ENCODE assay signal across 11 mouse cellular contexts in the genomic region with DNA sequence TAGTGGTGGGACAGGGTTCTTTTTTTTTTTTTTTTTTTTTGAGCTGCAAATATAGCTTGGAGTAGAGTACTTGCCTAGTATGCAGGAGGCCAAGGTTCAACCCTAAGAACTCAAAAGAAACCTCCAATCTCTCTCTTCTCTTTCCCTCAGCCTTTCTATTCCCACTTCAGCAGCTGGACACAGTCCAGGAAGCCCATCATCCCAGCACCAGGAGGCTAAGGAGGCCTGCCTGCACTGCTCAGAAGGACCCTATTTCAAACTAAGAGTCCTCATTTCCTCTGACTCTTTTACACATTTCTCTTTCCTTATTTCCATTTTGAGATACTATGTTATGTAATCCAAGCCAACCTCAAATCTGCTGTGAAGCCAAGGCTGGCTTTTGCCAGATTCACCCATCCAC.
DNase-seq lines count a peak whose midpoint lies in the region; ATAC-seq and TF ChIP-seq lines count a peak whose summit lies in the region.
"Had no signal": no experiment of that assay in that cellular context is flagged by ENCODE, and none has a peak within 500 bp of the region (broad histone marks: within the 10 kb centered on the region; RNA-seq: fewer than 3 reads in every experiment).

No protein-coding gene starts in this region.

- H3K36me3 ChIP-seq in hindbrain, embryonic 12.5 days, result peaks cover 5% of the 10 kb centered on the region; the same call in 1 of the 2 replicates
- H3K36me3 ChIP-seq in hindbrain, embryonic 11.5 days (ENCODE audit: control insufficient read depth, insufficient read depth, low read length), result no peaks in the 10 kb centered on the region
- H3K36me3 ChIP-seq in midbrain, postnatal 0 days (ENCODE audit: insufficient read depth, low read length), result peaks cover 26% of the 10 kb centered on the region
- peaks cover 8% of the 10 kb centered on the region; the same call in 1 of the 2 replicates for H3K36me3 ChIP-seq in midbrain, embryonic 15.5 days (replicated peaks)

- H3K4me1 ChIP-seq in hindbrain, embryonic 12.5 days, result peaks cover 11% of the 10 kb centered on the region; the same call in 1 of the 2 replicates
- H3K4me1 ChIP-seq in hindbrain, embryonic 11.5 days (replicated peaks; ENCODE audit: control insufficient read depth, insufficient read depth, low read length), result no peaks in the 10 kb centered on the region
- no peaks in the 10 kb centered on the region for H3K4me1 ChIP-seq in midbrain, postnatal 0 days (ENCODE audit: insufficient read depth, low read length)
- no peaks in the 10 kb centered on the region for H3K4me1 ChIP-seq in midbrain, embryonic 15.5 days

- H3K4me3 ChIP-seq in hindbrain, embryonic 12.5 days, result no peak overlapping the region
- H3K4me3 ChIP-seq in hindbrain, embryonic 11.5 days (ENCODE audit: low read depth, low read length), result no peak overlapping the region
- no peak overlapping the region for H3K4me3 ChIP-seq in midbrain, postnatal 0 days (ENCODE audit: low read depth, low read length)
- no peak overlapping the region for H3K4me3 ChIP-seq in midbrain, embryonic 15.5 days

- H3K9ac ChIP-seq in hindbrain, embryonic 12.5 days, result no peak overlapping the region
- H3K9ac ChIP-seq in hindbrain, embryonic 11.5 days (ENCODE audit: low read depth, low read length), result no peak overlapping the region
- H3K9ac ChIP-seq in midbrain, postnatal 0 days (replicated peaks; ENCODE audit: low read length, poor library complexity, severe bottlenecking), result no peak overlapping the region
- H3K9ac ChIP-seq in midbrain, embryonic 15.5 days, result no peak overlapping the region

- H3K9me3 ChIP-seq in hindbrain, embryonic 12.5 days (replicated peaks), result no peaks in the 10 kb centered on the region
- H3K9me3 ChIP-seq in hindbrain, embryonic 11.5 days (ENCODE audit: control insufficient read depth, low read length), result no peaks in the 10 kb centered on the region
- H3K9me3 ChIP-seq in midbrain, postnatal 0 days (ENCODE audit: low read length), result no peaks in the 10 kb centered on the region
- no peaks in the 10 kb centered on the region for H3K9me3 ChIP-seq in midbrain, embryonic 15.5 days

- no peak for ATAC-seq in hindbrain, embryonic 12.5 days (ENCODE audit: low FRiP score)
- no peak for ATAC-seq in hindbrain, embryonic 11.5 days (ENCODE audit: low FRiP score)
- ATAC-seq in midbrain, postnatal 0 days (ENCODE audit: low FRiP score), result no peak
- no peak for ATAC-seq in midbrain, embryonic 15.5 days (replicated peaks)

- H3K4me2 ChIP-seq in hindbrain, embryonic 12.5 days (replicated peaks), result no peak overlapping the region
- no peak overlapping the region for H3K4me2 ChIP-seq in hindbrain, embryonic 11.5 days (replicated peaks; ENCODE audit: low read depth, low read length)
- no peak overlapping the region for H3K4me2 ChIP-seq in midbrain, postnatal 0 days (ENCODE audit: low read depth, low read length, poor library complexity, severe bottlenecking)
- H3K4me2 ChIP-seq in midbrain, embryonic 15.5 days, result no peak overlapping the region

- H3K27me3 ChIP-seq in hindbrain, embryonic 12.5 days, result no peaks in the 10 kb centered on the region
- no peaks in the 10 kb centered on the region for H3K27me3 ChIP-seq in hindbrain, embryonic 11.5 days (ENCODE audit: control insufficient read depth, insufficient read depth, low read length)
- no peaks in the 10 kb centered on the region for H3K27me3 ChIP-seq in midbrain, postnatal 0 days (ENCODE audit: insufficient read depth, low read length)
- H3K27me3 ChIP-seq in midbrain, embryonic 15.5 days (replicated peaks), result no peaks in the 10 kb centered on the region

- H3K27ac ChIP-seq in hindbrain, embryonic 12.5 days, result peak overlapping the region; percentile 44; the same call in 1 of the 2 replicates
- H3K27ac ChIP-seq in hindbrain, embryonic 11.5 days (ENCODE audit: low read depth, low read length), result no peak overlapping the region
- H3K27ac ChIP-seq in midbrain, postnatal 0 days (ENCODE audit: low read depth, low read length), result no peak overlapping the region
- no peak overlapping the region for H3K27ac ChIP-seq in midbrain, embryonic 15.5 days
- H3K27ac ChIP-seq: macrophage had no signal

- no peak for TF ChIP-seq CTCF in midbrain, postnatal 0 days (IDR thresholded peaks at IDR 0.05)

- peak; percentile 61 to 71 for DNase-seq in cerebellum, postnatal 10 days
- DNase-seq in cerebellum, postnatal 36 days, result no peak
- no peak for DNase-seq in hindbrain, embryonic 11.5 days (ENCODE audit: low spot score)
- peak; percentile 58 for DNase-seq in midbrain, postnatal 0 days (ENCODE audit: low spot score)
- peak; percentile 46 to 60 for DNase-seq in kidney, postnatal 36 days
- no peak for DNase-seq in thymus, postnatal 0 days (ENCODE audit: low spot score)
- DNase-seq: adrenal gland, postnatal 36 days; cerebellum, adult 9-11 months had no signal

Comparison
In these comparisons a context has a peak if more than half of its experiments do, and no peak if none do; other contexts are left out.
1. DNase-seq: peak in cerebellum, postnatal 10 days (2 of 2), midbrain, postnatal 0 days (single experiment) and kidney, postnatal 36 days (2 of 2); none in cerebellum, postnatal 36 days (0 of 2), hindbrain, embryonic 11.5 days (single experiment) and thymus, postnatal 0 days (single experiment).